Mouse (Mus musculus): ENCODE data around the gene Srpk3. TPM values are rescaled to one million over a fixed set of nuclear protein-coding genes. Genes with fewer than 3 reads are reported as not detected.

Srpk3 gene
- total RNA-seq, 1 experiment = 1.2 TPM

GRCm38 (mm10) chrX:73744774-73745481, 29.3 kb upstream of the Srpk3 start:
- no peak for DNase-seq (ENCODE audit: low read depth, low spot score)
- no peaks in the 10 kb centered on the region for H3K36me3 ChIP-seq (ENCODE audit: control insufficient read depth, insufficient read depth, low read length, poor library complexity, severe bottlenecking)
- in situ Hi-C loops (cut with MboI; ENCODE audit: low sequenced_read_pairs in 2 of 2, unreplicated experiment in 2 of 2) = no loop called here
- peaks cover 0 to 3% of the 10 kb centered on the region in 2 experiments; a peak in 1 of 4 replicates for H3K4me1 ChIP-seq (ENCODE audit: control insufficient read depth in 2 of 2, insufficient read depth in 2 of 2, low read length in 2 of 2, poor library complexity in 1 of 2)
- no peak overlapping the region for H3K9ac ChIP-seq (ENCODE audit: insufficient read depth, low read depth, low read length, poor library complexity, severe bottlenecking)
- H3K4me3 ChIP-seq (ENCODE audit: insufficient read depth in 1 of 2, low read depth in 1 of 2, low read length in 2 of 2, poor library complexity in 1 of 2, severe bottlenecking in 1 of 2) = no peak overlapping the region
- H3K27ac ChIP-seq (ENCODE audit: insufficient read depth, low read depth, low read length, poor library complexity, severe bottlenecking) = no peak overlapping the region
- H3K9me3 ChIP-seq (ENCODE audit: control insufficient read depth, insufficient read depth, low read depth, low read length) = no peaks in the 10 kb centered on the region
- TF ChIP-seq HCFC1 (IDR thresholded peaks at IDR 0.05; ENCODE audit: borderline replicate concordance, insufficient read depth, low read length) = no peak
- no peak for TF ChIP-seq ZNF384 (IDR thresholded peaks at IDR 0.05; ENCODE audit: low read depth, low read length)
- TF ChIP-seq MAFK (IDR thresholded peaks at IDR 0.05; ENCODE audit: insufficient read depth, low read depth, low read length) = no peak
- no peak for TF ChIP-seq CHD2 (IDR thresholded peaks at IDR 0.05; ENCODE audit: low read depth, low read length)
- TF ChIP-seq ZC3H11A (IDR thresholded peaks at IDR 0.05; ENCODE audit: borderline replicate concordance, low read depth, low read length) = no peak

GRCm38 (mm10) chrX:73748977-73749376, 25.2 kb upstream of the Srpk3 start:
- H3K27ac ChIP-seq (ENCODE audit: insufficient read depth, low read depth, low read length, poor library complexity, severe bottlenecking) = no peak overlapping the region
- in situ Hi-C loops (cut with MboI; ENCODE audit: low sequenced_read_pairs in 2 of 2, unreplicated experiment in 2 of 2) = no loop called here
- no peaks in the 10 kb centered on the region for H3K9me3 ChIP-seq (ENCODE audit: control insufficient read depth, insufficient read depth, low read depth, low read length)
- H3K36me3 ChIP-seq (ENCODE audit: control insufficient read depth, insufficient read depth, low read length, poor library complexity, severe bottlenecking) = no peaks in the 10 kb centered on the region
- H3K4me3 ChIP-seq (ENCODE audit: insufficient read depth in 1 of 2, low read depth in 1 of 2, low read length in 2 of 2, poor library complexity in 1 of 2, severe bottlenecking in 1 of 2) = no peak overlapping the region
- DNase-seq (ENCODE audit: low read depth, low spot score) = no peak
- no peak overlapping the region for H3K9ac ChIP-seq (ENCODE audit: insufficient read depth, low read depth, low read length, poor library complexity, severe bottlenecking)
- TF ChIP-seq ZC3H11A (IDR thresholded peaks at IDR 0.05; ENCODE audit: borderline replicate concordance, low read depth, low read length) (no peak), HCFC1 (IDR thresholded peaks at IDR 0.05; ENCODE audit: borderline replicate concordance, insufficient read depth, low read length) (no peak), CHD2 (IDR thresholded peaks at IDR 0.05; ENCODE audit: low read depth, low read length) (no peak), MAFK (IDR thresholded peaks at IDR 0.05; ENCODE audit: insufficient read depth, low read depth, low read length) (no peak)
- no peaks in the 10 kb centered on the region for H3K4me1 ChIP-seq (ENCODE audit: control insufficient read depth in 2 of 2, insufficient read depth in 2 of 2, low read length in 2 of 2, poor library complexity in 1 of 2)

GRCm38 (mm10) chrX:73756334-73757140, 17.7 kb upstream of the Srpk3 start, which contains the start of gene Plxnb3:
Gene Plxnb3, plus strand, starts transcription at chrX:73757090.
- DNase-seq (ENCODE audit: low read depth, low spot score) = no peak
- Histone ChIP-seq H3K4me3 (ENCODE audit: insufficient read depth in 1 of 2, low read depth in 1 of 2, low read length in 2 of 2, poor library complexity in 1 of 2, severe bottlenecking in 1 of 2) (no peak within 1 kb of the TSS), H3K9me3 (ENCODE audit: control insufficient read depth, insufficient read depth, low read depth, low read length) (no peaks in the 10 kb centered on the region), H3K27ac (ENCODE audit: insufficient read depth, low read depth, low read length, poor library complexity, severe bottlenecking) (no peak within 1 kb of the TSS), H3K36me3 (ENCODE audit: control insufficient read depth, insufficient read depth, low read length, poor library complexity, severe bottlenecking) (no peaks in the 10 kb centered on the region), H3K4me1 (ENCODE audit: control insufficient read depth in 2 of 2, insufficient read depth in 2 of 2, low read length in 2 of 2, poor library complexity in 1 of 2) (no peaks in the 10 kb centered on the region), H3K9ac (ENCODE audit: insufficient read depth, low read depth, low read length, poor library complexity, severe bottlenecking) (no peak within 1 kb of the TSS)
- no peak for TF ChIP-seq HCFC1 (IDR thresholded peaks at IDR 0.05; ENCODE audit: borderline replicate concordance, insufficient read depth, low read length)
- no peak for TF ChIP-seq ZC3H11A (IDR thresholded peaks at IDR 0.05; ENCODE audit: borderline replicate concordance, low read depth, low read length)
- TF ChIP-seq MAFK (IDR thresholded peaks at IDR 0.05; ENCODE audit: insufficient read depth, low read depth, low read length) = no peak
- TF ChIP-seq CHD2 (IDR thresholded peaks at IDR 0.05; ENCODE audit: low read depth, low read length) = no peak
- TF ChIP-seq ZNF384 (IDR thresholded peaks at IDR 0.05; ENCODE audit: low read depth, low read length) = no peak
- in situ Hi-C loops (cut with MboI; ENCODE audit: low sequenced_read_pairs in 2 of 2, unreplicated experiment in 2 of 2) = no loop called here

- no peak overlapping the region for H3K9ac ChIP-seq (ENCODE audit: insufficient read depth, low read depth, low read length, poor library complexity, severe bottlenecking)
- no peaks in the 10 kb centered on the region for H3K9me3 ChIP-seq (ENCODE audit: control insufficient read depth, insufficient read depth, low read depth, low read length)
- H3K36me3 ChIP-seq (ENCODE audit: control insufficient read depth, insufficient read depth, low read length, poor library complexity, severe bottlenecking) = no peaks in the 10 kb centered on the region
- no peak overlapping the region for H3K27ac ChIP-seq (ENCODE audit: insufficient read depth, low read depth, low read length, poor library complexity, severe bottlenecking)
- no peak for DNase-seq (ENCODE audit: low read depth, low spot score)
- H3K4me3 ChIP-seq (ENCODE audit: insufficient read depth in 1 of 2, low read depth in 1 of 2, low read length in 2 of 2, poor library complexity in 1 of 2, severe bottlenecking in 1 of 2) = no peak overlapping the region
- in situ Hi-C loops (cut with MboI; ENCODE audit: low sequenced_read_pairs in 2 of 2, unreplicated experiment in 2 of 2) = no loop called here
- TF ChIP-seq CHD2 (IDR thresholded peaks at IDR 0.05; ENCODE audit: low read depth, low read length) = no peak
- TF ChIP-seq ZNF384 (IDR thresholded peaks at IDR 0.05; ENCODE audit: low read depth, low read length) = no peak
- TF ChIP-seq HCFC1 (IDR thresholded peaks at IDR 0.05; ENCODE audit: borderline replicate concordance, insufficient read depth, low read length) = no peak
- no peak for TF ChIP-seq ZC3H11A (IDR thresholded peaks at IDR 0.05; ENCODE audit: borderline replicate concordance, low read depth, low read length)
- TF ChIP-seq MAFK (IDR thresholded peaks at IDR 0.05; ENCODE audit: insufficient read depth, low read depth, low read length) = no peak
- H3K4me1 ChIP-seq (ENCODE audit: control insufficient read depth in 2 of 2, insufficient read depth in 2 of 2, low read length in 2 of 2, poor library complexity in 1 of 2) = no peaks in the 10 kb centered on the region
Measured at GRCm38 (mm10) chrX:73758611-73759290, 15.5 kb upstream of the Srpk3 start.

Measured in ES-E14 (cell line).